Mouse (Mus musculus): Measurements from ENCODE around the gene Gpm6a.

DNA sequence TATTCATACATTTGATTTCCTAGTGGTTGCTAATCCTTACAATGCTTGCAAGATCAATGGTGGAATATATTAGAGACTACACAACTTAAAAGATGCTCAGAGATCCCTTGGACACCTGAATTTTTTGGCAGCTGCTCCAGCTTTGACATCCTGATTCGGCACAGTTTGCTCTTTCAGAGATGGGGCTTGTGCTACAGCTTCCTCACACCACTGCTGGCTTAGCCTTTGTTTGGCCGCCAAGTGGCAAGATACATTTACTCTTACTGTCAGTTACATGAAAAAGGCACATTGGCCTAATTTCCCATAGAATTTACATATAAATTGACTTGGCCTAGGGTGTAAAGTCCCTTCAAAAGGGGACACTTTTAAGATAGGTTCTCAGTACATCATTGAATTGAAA lies 32.1 kb downstream of the Gpm6a start:
- TF ChIP-seq CTCF (IDR thresholded peaks at IDR 0.05; ENCODE audit: borderline replicate concordance, control insufficient read depth, extremely low read depth, insufficient read depth, low read length, poor library complexity) (no peak), POLR2A (IDR thresholded peaks at IDR 0.05; ENCODE audit: control insufficient read depth, extremely low read depth, insufficient read depth, low read length, poor library complexity) (no peak)

Data from thymus, adult 2 months (tissue).